Mouse (Mus musculus) small intestine, adult 2 months (tissue): Measurements from ENCODE around the gene Rpap2.

ENCODE experiments used
- CTCF ChIP-seq: fragments of 200-500 bp; IDR thresholded peaks from 2 replicates; pipeline ENCODE4 v1.5.1; 2012; ENCODE audit warnings: low read depth, mild to moderate bottlenecking, control low read depth, inconsistent platforms, low read length, moderate library complexity, mixed read lengths; ENCODE audit not compliant: insufficient replicate concordance, insufficient read length; ENCODE audit errors: extremely low read depth
- POLR2A ChIP-seq: fragments of 200-500 bp; IDR thresholded peaks from 2 replicates; pipeline ENCODE4 v1.6.1; 2012; ENCODE audit warnings: low read depth, mild to moderate bottlenecking, control low read depth, inconsistent platforms, low read length, moderate library complexity

- TF ChIP-seq POLR2A (no peak), CTCF (no peak)
Measured at GRCm38 (mm10) chr5:107687592-107688498, 90.7 kb downstream of the Rpap2 start.
